Mouse (Mus musculus) heart, embryonic 16.5 days (tissue): ENCODE data around the gene Tns4. TPM values are rescaled to one million over a fixed set of nuclear protein-coding genes. Genes with fewer than 3 reads are reported as not detected.

Experiments used
- ATAC-seq: fragments of 200-750 bp; cut with Nextera tagmentation; replicated peaks from 2 replicates; pipeline ENCODE4 v1.8.0; 2017; ENCODE audit warnings: moderate number of reproducible peaks; ENCODE audit not compliant: insufficient read depth, low FRiP score; ENCODE audit errors: extremely low read depth
- H3K27ac ChIP-seq: fragments of 300-500 bp; sonication (generic); 2 replicates; pipeline ENCODE4 v1.5.1; 2014; ENCODE audit warnings: mild to moderate bottlenecking, low read length, control low read depth, moderate library complexity
- H3K27me3 ChIP-seq: fragments of 300-500 bp; sonication (generic); 2 replicates; pipeline ENCODE4 v1.6.1; 2014; ENCODE audit warnings: low read length, mixed read lengths; ENCODE audit not compliant: control insufficient read depth, insufficient read depth
- H3K36me3 ChIP-seq: fragments of 300-500 bp; sonication (generic); 2 replicates; pipeline ENCODE4 v1.6.1; 2014; ENCODE audit not compliant: control insufficient read depth, insufficient read depth
- H3K4me1 ChIP-seq: fragments of 300-500 bp; sonication (generic); 2 replicates; pipeline ENCODE4 v1.6.1; 2014; ENCODE audit warnings: low read length, mixed read lengths; ENCODE audit not compliant: control insufficient read depth, insufficient read depth
- H3K4me2 ChIP-seq: fragments of 300-500 bp; sonication (generic); 2 replicates; pipeline ENCODE4 v1.6.1; 2014; ENCODE audit warnings: low read depth, mild to moderate bottlenecking, control low read depth, low read length
- H3K4me3 ChIP-seq: fragments of 300-500 bp; sonication (generic); 2 replicates; pipeline ENCODE4 v1.5.1; 2014; ENCODE audit warnings: mild to moderate bottlenecking, control low read depth, low read length
- H3K9ac ChIP-seq: fragments of 300-500 bp; sonication (generic); 2 replicates; pipeline ENCODE4 v1.6.1; 2014; ENCODE audit warnings: low read length, control low read depth
- H3K9me3 ChIP-seq: fragments of 300-500 bp; sonication (generic); replicated peaks from 2 replicates; pipeline ENCODE4 v1.6.1; 2016; ENCODE audit warnings: low read length; ENCODE audit not compliant: control insufficient read depth
- WGBS: fragments of 180-500 bp; shearing (Covaris S2); extraction: QIAGEN DNeasy Blood & Tissue Kit; methylation state at CpG from one replicate; pipeline ENCODE4 v1.1.7; 2014; 5-methylcytosine and 5-hydroxymethylcytosine counted together
- polyA plus RNA-seq: library from polyadenylated mRNA; unstranded; fragments of >200 nt; fragmentation: Nextera tagmentation; extraction: Ambion mirVana; gene quantifications from 2 replicates; pipeline ENCODE4 v1.2.1, GENCODE M21; 2015

Gene Tns4
- polyA plus RNA-seq, 1 experiment from 2014 or later, result 0.71 TPM

DNA sequence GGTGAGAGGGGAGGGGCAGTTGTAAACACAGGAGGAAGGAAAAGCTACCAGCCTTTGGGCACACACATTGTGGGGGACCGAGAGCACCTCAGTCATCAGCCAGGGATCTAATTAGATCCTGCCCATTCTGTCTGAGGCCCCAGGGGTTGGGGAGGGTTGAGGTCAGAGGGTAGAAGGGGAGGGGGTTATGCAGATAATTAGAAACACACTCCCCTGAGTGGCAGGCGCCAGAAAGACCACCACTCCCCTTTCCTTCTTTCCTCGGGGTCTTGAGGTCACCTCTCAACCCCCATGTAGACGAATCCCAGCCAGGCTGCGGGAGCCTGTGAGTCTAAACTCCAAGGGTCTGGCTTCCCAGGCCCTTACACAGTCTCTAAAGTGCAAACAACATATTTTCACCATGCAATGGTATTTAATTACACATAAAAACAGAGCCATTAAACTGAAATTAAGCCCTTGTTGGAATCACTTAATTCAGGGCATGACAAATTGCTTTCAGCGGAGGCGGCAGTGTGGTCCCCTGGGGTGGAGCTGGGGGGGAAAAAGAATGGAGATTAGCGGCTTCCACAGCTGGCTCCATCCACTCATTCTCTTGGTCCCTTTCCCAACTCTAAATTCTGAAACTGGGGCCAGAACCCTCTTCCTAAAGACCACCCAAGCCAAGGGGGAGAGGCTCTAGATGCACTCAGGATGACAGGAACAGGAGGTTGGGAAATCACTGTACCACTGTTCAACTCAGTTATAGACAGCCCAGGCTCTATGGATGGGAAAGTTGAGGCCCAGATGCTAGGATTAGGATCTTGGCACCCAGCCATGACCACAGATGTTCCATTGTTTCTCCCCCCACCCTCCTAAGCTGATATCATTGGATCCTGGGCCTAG is 33.3 kb downstream of the Tns4 start:
- Histone ChIP-seq H3K9ac (no peak overlapping the region), H3K9me3 (peaks cover 6% of the 10 kb centered on the region; the same call in 1 of the 2 replicates), H3K27ac (peak overlapping the region; percentile 24), H3K4me1 (peaks cover 11% of the 10 kb centered on the region), H3K4me2 (no peak overlapping the region), H3K27me3 (no peaks in the 10 kb centered on the region), H3K36me3 (no peaks in the 10 kb centered on the region), H3K4me3 (no peak overlapping the region)
- ATAC-seq, result peak; percentile 42
- WGBS, result 30% methylated on average over 8 of the region's 8 CpGs

- peaks cover 11% of the 10 kb centered on the region for H3K4me1 ChIP-seq
- H3K27me3 ChIP-seq, result no peaks in the 10 kb centered on the region
- H3K4me3 ChIP-seq, result no peak overlapping the region
- peaks cover 6% of the 10 kb centered on the region; the same call in 1 of the 2 replicates for H3K9me3 ChIP-seq
- no peak overlapping the region for H3K4me2 ChIP-seq
- H3K27ac ChIP-seq, result peak overlapping the region; percentile 24
- no peak overlapping the region for H3K9ac ChIP-seq
- no peak for ATAC-seq
- H3K36me3 ChIP-seq, result no peaks in the 10 kb centered on the region
- WGBS, result 38% methylated on average over 4 of the region's 4 CpGs
These were observed 34.0 kb downstream of the Tns4 start for GRCm38 (mm10) chr11:99055143-99055542.

- peak; percentile 15; the same call in 1 of the 2 replicates for ATAC-seq
- peak overlapping the region; percentile 48; the same call in 1 of the 2 replicates for H3K9ac ChIP-seq
These were observed 41.5 kb downstream of the Tns4 start for GRCm38 (mm10) chr11:99047643-99048042.

GRCm38 (mm10) chr11:99047120-99047519 is 42.0 kb downstream of the Tns4 start:
- peak overlapping the region; percentile 48; the same call in 1 of the 2 replicates for H3K9ac ChIP-seq
- no peak overlapping the region for H3K4me3 ChIP-seq
- H3K27ac ChIP-seq, result peak overlapping the region; percentile 86
- no peaks in the 10 kb centered on the region for H3K9me3 ChIP-seq
- ATAC-seq, result peak; percentile 84
- WGBS, result 12% methylated on average over 5 of the region's 5 CpGs
- H3K27me3 ChIP-seq, result no peaks in the 10 kb centered on the region
- peak overlapping the region; percentile 31; the same call in 1 of the 2 replicates for H3K4me2 ChIP-seq
- peaks cover 6% of the 10 kb centered on the region for H3K36me3 ChIP-seq
- peaks cover 28% of the 10 kb centered on the region for H3K4me1 ChIP-seq

More at GRCm38 (mm10) chr11:99047643-99048042, 41.5 kb downstream of the Tns4 start:
- Histone ChIP-seq H3K4me1 (peaks cover 28% of the 10 kb centered on the region), H3K9me3 (no peaks in the 10 kb centered on the region), H3K4me3 (no peak overlapping the region), H3K4me2 (peak overlapping the region; percentile 31; the same call in 1 of the 2 replicates), H3K27ac (peak overlapping the region; percentile 86), H3K36me3 (peaks cover 6% of the 10 kb centered on the region), H3K27me3 (no peaks in the 10 kb centered on the region)
- 53% methylated on average over 2 of the region's 2 CpGs for WGBS

- no peak overlapping the region for H3K9ac ChIP-seq
These were observed 43.8 kb downstream of the Tns4 start for GRCm38 (mm10) chr11:99045159-99045889.

GRCm38 (mm10) chr11:99044306-99044705 is 44.8 kb downstream of the Tns4 start:
- H3K9ac ChIP-seq, result no peak overlapping the region
- H3K27ac ChIP-seq, result no peak overlapping the region
- H3K4me3 ChIP-seq, result no peak overlapping the region
- H3K27me3 ChIP-seq, result 0 out of 2 replicates have a peak, but pooled peaks cover 2% of the 10 kb centered on the region
- H3K36me3 ChIP-seq, result peaks cover 4% of the 10 kb centered on the region
- WGBS, result 75% methylated on average over 5 of the region's 5 CpGs
- peak overlapping the region; percentile 44 for H3K4me2 ChIP-seq
- H3K4me1 ChIP-seq, result peaks cover 38% of the 10 kb centered on the region
- ATAC-seq, result no peak
- H3K9me3 ChIP-seq, result no peaks in the 10 kb centered on the region

More at GRCm38 (mm10) chr11:99045159-99045889, 43.8 kb downstream of the Tns4 start:
- no peaks in the 10 kb centered on the region for H3K27me3 ChIP-seq
- H3K9me3 ChIP-seq, result no peaks in the 10 kb centered on the region
- peak overlapping the region; percentile 27 for H3K4me2 ChIP-seq
- peaks cover 34% of the 10 kb centered on the region for H3K4me1 ChIP-seq
- H3K4me3 ChIP-seq, result no peak overlapping the region
- H3K36me3 ChIP-seq, result peaks cover 6% of the 10 kb centered on the region
- WGBS, result 65% methylated on average over 12 of the region's 12 CpGs
- no peak overlapping the region for H3K27ac ChIP-seq
- ATAC-seq, result no peak

DNA sequence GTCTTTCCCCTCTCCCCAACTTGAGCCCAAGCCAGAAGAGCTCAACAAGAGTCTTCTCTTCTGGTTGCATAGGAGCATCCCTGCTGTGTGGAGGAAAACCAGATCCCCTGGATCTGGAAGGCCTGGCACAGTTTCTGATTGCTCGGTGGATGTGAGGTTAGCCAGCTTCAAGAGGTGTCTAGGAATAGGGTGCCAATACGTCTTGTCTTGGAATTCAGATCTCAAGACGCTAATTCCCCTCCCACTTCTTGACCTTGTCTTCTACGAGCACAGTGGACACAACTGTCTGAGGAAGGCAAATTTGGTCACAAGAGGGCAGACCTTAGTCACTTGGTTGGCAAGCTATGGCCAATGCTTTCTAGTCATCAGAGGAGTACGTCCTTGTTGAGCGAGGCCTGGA is 45.5 kb downstream of the Tns4 start:
- H3K27ac ChIP-seq, result no peak overlapping the region
- no peaks in the 10 kb centered on the region for H3K36me3 ChIP-seq
- peaks cover 38% of the 10 kb centered on the region for H3K4me1 ChIP-seq
- no peak for ATAC-seq
- 0 out of 2 replicates have a peak overlapping the region, but pooled peaks have one; percentile 11 for H3K4me3 ChIP-seq
- H3K4me2 ChIP-seq, result peak overlapping the region; percentile 44
- no peak overlapping the region for H3K9ac ChIP-seq
- 47% methylated on average over 6 of the region's 6 CpGs for WGBS
- H3K9me3 ChIP-seq, result no peaks in the 10 kb centered on the region
- H3K27me3 ChIP-seq, result 0 out of 2 replicates have a peak, but pooled peaks cover 2% of the 10 kb centered on the region

DNA sequence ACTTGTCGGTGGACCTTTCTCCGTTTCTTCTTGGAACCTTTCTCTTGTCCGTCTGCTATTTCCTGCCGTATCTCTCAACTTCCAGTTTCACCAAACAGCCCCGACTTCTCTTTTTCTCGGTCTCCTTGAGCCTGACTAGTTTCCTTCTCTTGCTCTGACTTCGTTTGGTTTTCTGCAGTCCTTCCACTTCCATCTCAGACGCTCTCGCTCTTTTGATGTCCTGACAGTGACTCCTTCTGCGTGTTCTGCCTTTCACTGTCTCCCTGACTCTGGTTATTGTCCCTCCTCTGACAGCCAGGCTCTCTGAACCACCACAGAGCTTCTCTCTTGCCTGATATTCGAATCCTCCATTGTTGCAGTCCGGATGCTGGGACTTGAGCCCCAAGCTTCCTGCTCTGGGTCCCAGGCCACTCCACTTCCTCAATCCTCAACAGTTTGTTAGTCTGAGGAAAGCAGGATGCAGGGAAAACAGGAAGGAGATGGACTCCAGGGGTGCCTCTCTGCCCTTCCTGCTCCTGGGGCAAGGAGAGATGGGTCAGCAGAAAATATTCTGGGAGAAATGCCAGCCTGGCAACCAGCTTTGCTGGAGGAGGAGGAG is 46.2 kb downstream of the Tns4 start:
- Histone ChIP-seq H3K27ac (peak overlapping the region; percentile 79), H3K9ac (peak overlapping the region; percentile 84), H3K4me1 (peaks cover 36% of the 10 kb centered on the region), H3K27me3 (0 out of 2 replicates have a peak, but pooled peaks cover 2% of the 10 kb centered on the region), H3K4me3 (peak overlapping the region; percentile 68), H3K4me2 (peak overlapping the region; percentile 98), H3K9me3 (no peaks in the 10 kb centered on the region), H3K36me3 (no peaks in the 10 kb centered on the region)
- WGBS, result 33% methylated on average over 12 of the region's 12 CpGs
- no peak for ATAC-seq
